Mouse (Mus musculus) thymus, adult 2 months (tissue): ENCODE data around the gene Idh3a. TPM values are rescaled to one million over a fixed set of nuclear protein-coding genes. Genes with fewer than 3 reads are reported as not detected.

Experiments used
- DNase-seq: peaks from one replicate; pipeline ENCODE4 v3.0.0; 2021
- H3K27ac ChIP-seq: fragments of 200-500 bp; 2 replicates; pipeline ENCODE4 v1.5.1; 2012; ENCODE audit warnings: low read length, control low read depth; ENCODE audit not compliant: control insufficient read depth, insufficient read depth
- H3K27me3 ChIP-seq: fragments of 200-500 bp; 2 replicates; pipeline ENCODE4 v1.6.1; 2012; ENCODE audit warnings: mild to moderate bottlenecking, low read length, moderate library complexity, mixed read lengths; ENCODE audit not compliant: control insufficient read depth, insufficient read depth
- H3K36me3 ChIP-seq: fragments of 200-500 bp; 2 replicates; pipeline ENCODE4 v1.6.1; 2012; ENCODE audit warnings: mild to moderate bottlenecking, low read length, moderate library complexity; ENCODE audit not compliant: control insufficient read depth, insufficient read depth
- H3K4me1 ChIP-seq: fragments of 200-500 bp; replicated peaks from 2 replicates; pipeline ENCODE4 v1.6.1; 2012; ENCODE audit warnings: low read length; ENCODE audit not compliant: control insufficient read depth, insufficient read depth
- H3K4me3 ChIP-seq: fragments of 200-500 bp; 2 replicates; pipeline ENCODE4 v1.5.1; 2012; ENCODE audit warnings: mild to moderate bottlenecking, low read length, control low read depth, moderate library complexity; ENCODE audit not compliant: control insufficient read depth, insufficient read depth
- CTCF ChIP-seq: fragments of 200-500 bp; IDR thresholded peaks from 2 replicates; pipeline ENCODE4 v1.5.1; 2012; ENCODE audit warnings: mild to moderate bottlenecking, control low read depth, low read length, moderate library complexity, borderline replicate concordance; ENCODE audit not compliant: control insufficient read depth, poor library complexity, insufficient read depth; ENCODE audit errors: extremely low read depth
- POLR2A ChIP-seq: fragments of 200-500 bp; IDR thresholded peaks from 2 replicates; pipeline ENCODE4 v1.6.1; 2012; ENCODE audit warnings: mild to moderate bottlenecking, low read length, control low read depth, moderate library complexity; ENCODE audit not compliant: control insufficient read depth, poor library complexity, insufficient read depth; ENCODE audit errors: extremely low read depth
- WGBS: fragments of 180-500 bp; shearing (Covaris S2); methylation state at CpG from one replicate; pipeline ENCODE4 v1.1.7; 2018; 5-methylcytosine and 5-hydroxymethylcytosine counted together
- polyA plus RNA-seq: library from polyadenylated mRNA; depleted of rRNA; stranded (reverse); fragments of >200 nt; gene quantifications from 2 replicates; pipeline ENCODE4 v1.2.3, GENCODE M21; 2012

The Idh3a gene
- polyA plus RNA-seq, 1 experiment, result 50.1 TPM

- Histone ChIP-seq H3K36me3 (no peaks in the 10 kb centered on the region), H3K4me3 (no peak overlapping the region), H3K4me1 (no peaks in the 10 kb centered on the region), H3K27me3 (no peaks in the 10 kb centered on the region), H3K27ac (no peak overlapping the region)
- TF ChIP-seq CTCF, result no peak
- TF ChIP-seq POLR2A, result no peak
- DNase-seq, result no peak
- WGBS, result 92% methylated on average over 9 of the region's 9 CpGs
Measured at GRCm38 (mm10) chr9:54544212-54544953, 41.8 kb upstream of the Idh3a start.

DNA sequence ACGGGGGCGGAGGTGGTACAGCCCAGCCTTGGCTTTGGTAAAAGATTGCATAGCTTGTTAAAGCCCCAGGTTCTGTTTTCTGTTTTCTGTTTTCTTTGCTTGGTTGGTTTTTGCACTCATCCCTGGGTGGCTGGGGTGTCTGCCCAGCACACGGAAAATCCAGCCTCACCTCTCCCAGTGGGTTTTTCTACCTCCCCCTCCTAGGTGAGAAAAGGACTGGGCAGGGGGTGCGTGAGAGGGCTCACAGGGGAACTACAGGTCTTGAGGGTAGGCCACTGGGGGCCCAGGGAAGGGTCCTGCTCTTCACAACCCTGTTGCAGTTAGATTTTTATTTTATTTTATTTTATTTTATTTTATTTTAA is 41.2 kb upstream of the Idh3a start:
- Histone ChIP-seq H3K27ac (no peak overlapping the region), H3K4me1 (no peaks in the 10 kb centered on the region), H3K27me3 (no peaks in the 10 kb centered on the region), H3K4me3 (no peak overlapping the region), H3K36me3 (no peaks in the 10 kb centered on the region)
- DNase-seq, result no peak
- TF ChIP-seq POLR2A, result no peak
- TF ChIP-seq CTCF, result no peak
- 95% methylated on average over 4 of the region's 4 CpGs for WGBS

DNA sequence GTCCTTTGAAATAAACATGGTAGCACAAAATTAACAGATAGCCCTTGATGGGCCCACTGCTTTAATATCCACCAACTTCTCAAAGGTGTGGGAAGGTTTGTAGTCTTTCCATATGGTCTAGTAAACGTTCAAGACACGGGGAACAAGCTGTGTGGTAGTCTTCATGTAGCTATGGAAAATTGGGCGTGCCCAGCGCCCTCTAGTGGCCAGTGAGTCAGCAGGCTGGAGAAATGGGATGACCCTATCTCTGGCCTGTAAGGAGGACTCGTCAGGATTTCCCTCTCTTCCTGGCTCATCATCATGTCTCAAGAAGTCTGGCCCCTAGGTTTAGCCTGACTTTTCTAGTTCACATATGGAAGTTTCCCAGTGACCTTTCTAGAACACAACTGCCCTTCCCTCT is 38.6 kb upstream of the Idh3a start:
- Histone ChIP-seq H3K27ac (no peak overlapping the region), H3K4me3 (no peak overlapping the region), H3K27me3 (no peaks in the 10 kb centered on the region), H3K36me3 (no peaks in the 10 kb centered on the region), H3K4me1 (no peaks in the 10 kb centered on the region)
- TF ChIP-seq POLR2A, result no peak
- peak; percentile 37; the same call in 1 of the 2 replicates for TF ChIP-seq CTCF
- DNase-seq, result peak; percentile 45
- 8% methylated on average over 5 of the region's 5 CpGs for WGBS

GRCm38 (mm10) chr9:54549433-54549832 is 36.7 kb upstream of the Idh3a start:
- no peak overlapping the region for H3K27ac ChIP-seq
- 93% methylated on average over 6 of the region's 6 CpGs for whole genome bisulfite sequencing
- no peaks in the 10 kb centered on the region for H3K27me3 ChIP-seq

GRCm38 (mm10) chr9:54552409-54552808 is 33.7 kb upstream of the Idh3a start:
- no peaks in the 10 kb centered on the region for H3K36me3 ChIP-seq
- WGBS, result 34% methylated on average over 5 of the region's 5 CpGs
- no peaks in the 10 kb centered on the region for H3K27me3 ChIP-seq
- TF ChIP-seq CTCF (no peak), POLR2A (no peak)
- no peak overlapping the region for H3K27ac ChIP-seq
- H3K4me1 ChIP-seq, result no peaks in the 10 kb centered on the region
- peak; percentile 40 for DNase-seq
- no peak overlapping the region for H3K4me3 ChIP-seq

More at GRCm38 (mm10) chr9:54549433-54549832, 36.7 kb upstream of the Idh3a start:
- Histone ChIP-seq H3K36me3 (no peaks in the 10 kb centered on the region), H3K4me1 (no peaks in the 10 kb centered on the region), H3K4me3 (no peak overlapping the region)
- DNase-seq, result no peak
- TF ChIP-seq POLR2A, result no peak
- no peak for TF ChIP-seq CTCF

GRCm38 (mm10) chr9:54555044-54555443 is 31.1 kb upstream of the Idh3a start:
- Histone ChIP-seq H3K4me3 (no peak overlapping the region), H3K4me1 (peaks cover 5% of the 10 kb centered on the region), H3K36me3 (no peaks in the 10 kb centered on the region), H3K27me3 (no peaks in the 10 kb centered on the region), H3K27ac (no peak overlapping the region)
- 75% methylated on average over 2 of the region's 2 CpGs for whole genome bisulfite sequencing
- no peak for DNase-seq
- TF ChIP-seq POLR2A, result no peak
- no peak for TF ChIP-seq CTCF

GRCm38 (mm10) chr9:54558731-54559130 is 27.4 kb upstream of the Idh3a start:
- H3K27ac ChIP-seq, result no peak overlapping the region
- TF ChIP-seq CTCF, result no peak
- TF ChIP-seq POLR2A, result no peak
- H3K4me1 ChIP-seq, result peaks cover 7% of the 10 kb centered on the region
- WGBS, result 89% methylated on average over 8 of the region's 8 CpGs
- H3K4me3 ChIP-seq, result no peak overlapping the region
- no peak for DNase-seq
- no peaks in the 10 kb centered on the region for H3K27me3 ChIP-seq
- H3K36me3 ChIP-seq, result no peaks in the 10 kb centered on the region
